Mouse (Mus musculus): ENCODE data around the gene Lyrm9. TPM values are rescaled to one million over a fixed set of nuclear protein-coding genes. Genes with fewer than 3 reads are reported as not detected.

Lyrm9 gene
- polyA plus RNA-seq, 1 experiment from 2014 or later = 15.2 TPM

DNA sequence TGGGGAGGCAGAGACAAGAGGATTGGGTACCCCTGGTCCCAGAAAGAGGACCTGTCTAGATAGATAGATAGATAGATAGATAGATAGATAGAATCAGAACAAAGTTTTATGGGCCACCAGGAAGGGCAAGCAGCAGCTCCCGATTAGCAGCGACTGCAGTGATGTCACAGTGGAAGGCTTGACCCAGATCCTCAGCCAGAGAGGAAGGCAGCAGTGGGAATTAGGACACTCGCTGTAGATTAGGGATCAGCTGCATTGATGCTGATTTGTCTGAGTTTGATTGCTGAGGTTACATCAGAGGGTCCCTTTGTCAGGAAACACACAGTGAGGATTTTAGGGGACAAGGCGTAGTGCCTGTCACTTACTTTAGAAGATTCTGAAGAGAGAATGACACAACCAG lies 10.1 kb downstream of the Lyrm9 start:
- Histone ChIP-seq H3K4me3 (ENCODE audit: low read depth, low read length) (no peak overlapping the region), H3K4me2 (ENCODE audit: low read depth, severe bottlenecking) (no peak overlapping the region), H3K9ac (ENCODE audit: low read length) (no peak overlapping the region), H3K36me3 (ENCODE audit: control insufficient read depth, insufficient read depth, low read length) (no peaks in the 10 kb centered on the region), H3K27ac (replicated peaks; ENCODE audit: low read depth, low read length) (no peak overlapping the region), H3K27me3 (ENCODE audit: control insufficient read depth, insufficient read depth, low read length) (no peaks in the 10 kb centered on the region), H3K4me1 (ENCODE audit: control insufficient read depth, insufficient read depth, low read length) (peaks cover 5% of the 10 kb centered on the region; the same call in 1 of the 2 replicates), H3K9me3 (ENCODE audit: control insufficient read depth, low read length) (no peaks in the 10 kb centered on the region)
- DNase-seq (ENCODE audit: low spot score) (no peak), ATAC-seq (ENCODE audit: insufficient number of reproducible peaks, low FRiP score, low TSS enrichment, low read depth) (no peak)
- WGBS = 83% methylated on average over 4 of the region's 4 CpGs

DNA sequence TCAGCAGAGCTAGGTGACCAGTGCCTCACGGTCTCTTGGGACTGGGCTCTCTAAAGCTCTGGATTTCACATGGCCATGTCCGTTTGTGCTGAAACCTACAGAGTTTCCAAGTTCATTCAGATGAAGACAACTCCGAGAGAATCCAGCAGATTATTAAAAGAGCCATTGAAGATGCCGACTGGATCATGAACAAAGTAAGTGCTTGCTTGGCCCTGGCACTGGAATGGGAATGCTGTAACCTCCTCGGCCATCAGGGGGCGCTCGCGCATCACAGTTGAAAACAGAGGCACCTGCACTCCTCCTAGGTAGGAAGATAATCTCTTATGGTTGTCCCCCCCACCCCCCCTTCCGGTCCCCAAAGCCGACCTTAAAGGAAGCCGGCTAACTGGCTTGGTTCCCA lies 11.6 kb downstream of the Lyrm9 start:
- Histone ChIP-seq H3K36me3 (ENCODE audit: control insufficient read depth, insufficient read depth, low read length) (no peaks in the 10 kb centered on the region), H3K4me2 (ENCODE audit: low read depth, severe bottlenecking) (no peak overlapping the region), H3K9me3 (ENCODE audit: control insufficient read depth, low read length) (no peaks in the 10 kb centered on the region), H3K4me1 (ENCODE audit: control insufficient read depth, insufficient read depth, low read length) (0 out of 2 replicates have a peak, but pooled peaks cover 2% of the 10 kb centered on the region), H3K27me3 (ENCODE audit: control insufficient read depth, insufficient read depth, low read length) (no peaks in the 10 kb centered on the region), H3K27ac (replicated peaks; ENCODE audit: low read depth, low read length) (no peak overlapping the region), H3K9ac (ENCODE audit: low read length) (no peak overlapping the region), H3K4me3 (ENCODE audit: low read depth, low read length) (no peak overlapping the region)
- peak; percentile 85 for DNase-seq (ENCODE audit: low spot score)
- WGBS = 12% methylated on average over 11 of the region's 11 CpGs
- ATAC-seq (ENCODE audit: insufficient number of reproducible peaks, low FRiP score, low TSS enrichment, low read depth) = no peak

- H3K4me3 ChIP-seq (ENCODE audit: low read depth, low read length) = no peak overlapping the region
- H3K27me3 ChIP-seq (ENCODE audit: control insufficient read depth, insufficient read depth, low read length) = no peaks in the 10 kb centered on the region
- ATAC-seq (ENCODE audit: insufficient number of reproducible peaks, low FRiP score, low TSS enrichment, low read depth) (no peak), DNase-seq (ENCODE audit: low spot score) (no peak)
- no peaks in the 10 kb centered on the region; the same call in 1 of the 2 replicates for H3K36me3 ChIP-seq (ENCODE audit: control insufficient read depth, insufficient read depth, low read length)
- no peaks in the 10 kb centered on the region for H3K9me3 ChIP-seq (ENCODE audit: control insufficient read depth, low read length)
- 85% methylated on average over 14 of the region's 14 CpGs for WGBS
- H3K9ac ChIP-seq (ENCODE audit: low read length) = no peak overlapping the region
- 0 out of 2 replicates have a peak, but pooled peaks cover 1% of the 10 kb centered on the region for H3K4me1 ChIP-seq (ENCODE audit: control insufficient read depth, insufficient read depth, low read length)
- H3K4me2 ChIP-seq (ENCODE audit: low read depth, severe bottlenecking) = no peak overlapping the region
- no peak overlapping the region for H3K27ac ChIP-seq (replicated peaks; ENCODE audit: low read depth, low read length)
These were observed 13.1 kb downstream of the Lyrm9 start for GRCm38 (mm10) chr11:78839491-78839890.

DNA sequence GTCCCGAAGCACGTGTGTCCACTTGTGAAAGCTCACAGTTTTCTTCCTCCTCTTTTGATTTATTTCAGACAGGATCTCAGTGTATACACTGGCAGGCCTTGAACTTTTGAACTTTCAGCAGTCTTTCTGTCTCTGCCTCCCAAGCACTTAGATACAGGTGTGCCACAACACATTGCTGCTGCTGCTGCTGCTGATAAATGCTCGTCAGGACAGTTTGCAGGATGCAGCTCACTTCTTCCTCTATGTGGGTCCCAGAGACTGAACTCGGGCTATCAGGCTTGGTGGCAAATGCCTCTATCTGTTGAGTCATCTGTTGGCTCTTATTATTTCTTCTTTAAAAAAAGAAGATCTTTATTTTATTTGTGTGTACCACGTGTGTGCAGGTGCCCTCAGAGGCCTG lies 13.8 kb downstream of the Lyrm9 start:
- ATAC-seq (ENCODE audit: insufficient number of reproducible peaks, low FRiP score, low TSS enrichment, low read depth) (no peak), DNase-seq (ENCODE audit: low spot score) (no peak)
- Histone ChIP-seq H3K4me2 (ENCODE audit: low read depth, severe bottlenecking) (no peak overlapping the region), H3K9ac (ENCODE audit: low read length) (no peak overlapping the region), H3K9me3 (ENCODE audit: control insufficient read depth, low read length) (no peaks in the 10 kb centered on the region), H3K4me1 (ENCODE audit: control insufficient read depth, insufficient read depth, low read length) (no peaks in the 10 kb centered on the region), H3K36me3 (ENCODE audit: control insufficient read depth, insufficient read depth, low read length) (no peaks in the 10 kb centered on the region; the same call in 1 of the 2 replicates), H3K27ac (replicated peaks; ENCODE audit: low read depth, low read length) (no peak overlapping the region), H3K27me3 (ENCODE audit: control insufficient read depth, insufficient read depth, low read length) (no peaks in the 10 kb centered on the region), H3K4me3 (ENCODE audit: low read depth, low read length) (no peak overlapping the region)
- WGBS = 75% methylated on average over 5 of the region's 5 CpGs

- Histone ChIP-seq H3K36me3 (ENCODE audit: control insufficient read depth, insufficient read depth, low read length) (no peaks in the 10 kb centered on the region; the same call in 1 of the 2 replicates), H3K9me3 (ENCODE audit: control insufficient read depth, low read length) (no peaks in the 10 kb centered on the region), H3K4me1 (ENCODE audit: control insufficient read depth, insufficient read depth, low read length) (no peaks in the 10 kb centered on the region), H3K4me2 (ENCODE audit: low read depth, severe bottlenecking) (no peak overlapping the region), H3K9ac (ENCODE audit: low read length) (no peak overlapping the region), H3K4me3 (ENCODE audit: low read depth, low read length) (no peak overlapping the region), H3K27ac (replicated peaks; ENCODE audit: low read depth, low read length) (no peak overlapping the region), H3K27me3 (ENCODE audit: control insufficient read depth, insufficient read depth, low read length) (no peaks in the 10 kb centered on the region)
- no peak for ATAC-seq (ENCODE audit: insufficient number of reproducible peaks, low FRiP score, low TSS enrichment, low read depth)
- DNase-seq (ENCODE audit: low spot score) = no peak
- WGBS = 97% methylated on average over 8 of the region's 8 CpGs
These were observed 15.6 kb downstream of the Lyrm9 start for GRCm38 (mm10) chr11:78841987-78842386.

DNA sequence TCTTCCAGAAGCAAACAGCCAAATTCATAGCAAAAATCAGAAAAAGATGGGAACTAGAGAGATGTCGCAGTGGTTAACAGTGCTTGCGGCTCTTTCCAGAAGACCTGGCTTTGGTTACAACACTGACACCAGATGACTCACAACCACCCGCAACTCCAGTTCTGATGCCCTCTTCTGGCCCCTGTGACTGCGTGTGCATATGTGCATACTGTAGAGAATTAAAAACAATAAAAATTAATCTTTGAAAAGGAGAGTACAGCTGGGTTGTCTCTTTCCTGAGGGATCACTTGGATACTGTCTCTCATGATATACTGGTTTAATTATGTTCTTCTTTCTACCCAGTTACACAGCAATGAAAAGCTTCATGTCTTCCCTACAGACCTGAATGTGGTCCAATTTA lies 20.2 kb downstream of the Lyrm9 start:
- Histone ChIP-seq H3K27ac (replicated peaks; ENCODE audit: low read depth, low read length) (no peak overlapping the region), H3K4me2 (ENCODE audit: low read depth, severe bottlenecking) (no peak overlapping the region), H3K36me3 (ENCODE audit: control insufficient read depth, insufficient read depth, low read length) (no peaks in the 10 kb centered on the region; the same call in 1 of the 2 replicates), H3K4me1 (ENCODE audit: control insufficient read depth, insufficient read depth, low read length) (no peaks in the 10 kb centered on the region), H3K9ac (ENCODE audit: low read length) (no peak overlapping the region), H3K9me3 (ENCODE audit: control insufficient read depth, low read length) (no peaks in the 10 kb centered on the region), H3K27me3 (ENCODE audit: control insufficient read depth, insufficient read depth, low read length) (no peaks in the 10 kb centered on the region), H3K4me3 (ENCODE audit: low read depth, low read length) (no peak overlapping the region)
- no peak for ATAC-seq (ENCODE audit: insufficient number of reproducible peaks, low FRiP score, low TSS enrichment, low read depth)
- no peak for DNase-seq (ENCODE audit: low spot score)
- WGBS = 89% methylated on average over 4 of the region's 4 CpGs

GRCm38 (mm10) chr11:78847884-78848848 lies 21.8 kb downstream of the Lyrm9 start:
- no peaks in the 10 kb centered on the region for H3K27me3 ChIP-seq (ENCODE audit: control insufficient read depth, insufficient read depth, low read length)
- H3K4me2 ChIP-seq (ENCODE audit: low read depth, severe bottlenecking) = no peak overlapping the region
- H3K36me3 ChIP-seq (ENCODE audit: control insufficient read depth, insufficient read depth, low read length) = no peaks in the 10 kb centered on the region; the same call in 1 of the 2 replicates
- no peak for DNase-seq (ENCODE audit: low spot score)
- H3K4me3 ChIP-seq (ENCODE audit: low read depth, low read length) = no peak overlapping the region
- H3K27ac ChIP-seq (replicated peaks; ENCODE audit: low read depth, low read length) = no peak overlapping the region
- WGBS = 66% methylated on average over 7 of the region's 7 CpGs
- ATAC-seq (ENCODE audit: insufficient number of reproducible peaks, low FRiP score, low TSS enrichment, low read depth) = no peak
- no peak overlapping the region for H3K9ac ChIP-seq (ENCODE audit: low read length)
- H3K4me1 ChIP-seq (ENCODE audit: control insufficient read depth, insufficient read depth, low read length) = no peaks in the 10 kb centered on the region
- H3K9me3 ChIP-seq (ENCODE audit: control insufficient read depth, low read length) = no peaks in the 10 kb centered on the region

DNA sequence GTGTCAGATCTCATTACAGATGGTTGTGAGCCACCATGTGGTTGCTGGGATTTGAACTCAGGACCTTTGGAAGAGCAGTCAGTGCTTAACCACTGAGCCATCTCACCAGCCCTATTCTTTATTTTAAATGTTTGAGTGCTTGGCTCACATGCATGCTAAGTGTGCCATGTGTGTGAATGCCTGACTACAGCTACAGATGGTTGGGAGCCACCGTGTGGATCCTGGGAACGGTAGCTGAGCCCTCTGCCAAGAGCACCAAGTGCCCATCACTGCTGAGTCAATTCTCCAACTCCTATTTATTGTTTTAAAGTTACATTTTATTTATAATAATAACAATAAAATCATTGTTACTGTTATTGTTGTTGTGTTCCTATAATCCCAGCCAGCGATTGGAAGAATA lies 23.5 kb downstream of the Lyrm9 start:
- H3K27ac ChIP-seq (replicated peaks; ENCODE audit: low read depth, low read length) = no peak overlapping the region
- H3K27me3 ChIP-seq (ENCODE audit: control insufficient read depth, insufficient read depth, low read length) = no peaks in the 10 kb centered on the region
- no peaks in the 10 kb centered on the region for H3K9me3 ChIP-seq (ENCODE audit: control insufficient read depth, low read length)
- H3K9ac ChIP-seq (ENCODE audit: low read length) = no peak overlapping the region
- no peak overlapping the region for H3K4me3 ChIP-seq (ENCODE audit: low read depth, low read length)
- no peaks in the 10 kb centered on the region for H3K4me1 ChIP-seq (ENCODE audit: control insufficient read depth, insufficient read depth, low read length)
- ATAC-seq (ENCODE audit: insufficient number of reproducible peaks, low FRiP score, low TSS enrichment, low read depth) (no peak), DNase-seq (ENCODE audit: low spot score) (no peak)
- no peaks in the 10 kb centered on the region for H3K36me3 ChIP-seq (ENCODE audit: control insufficient read depth, insufficient read depth, low read length)
- H3K4me2 ChIP-seq (ENCODE audit: low read depth, severe bottlenecking) = no peak overlapping the region
- WGBS = 96% methylated on average over 3 of the region's 3 CpGs

Data from limb, embryonic 11.5 days (tissue).